Mouse (Mus musculus): ENCODE data around the gene Myl10.

DNA sequence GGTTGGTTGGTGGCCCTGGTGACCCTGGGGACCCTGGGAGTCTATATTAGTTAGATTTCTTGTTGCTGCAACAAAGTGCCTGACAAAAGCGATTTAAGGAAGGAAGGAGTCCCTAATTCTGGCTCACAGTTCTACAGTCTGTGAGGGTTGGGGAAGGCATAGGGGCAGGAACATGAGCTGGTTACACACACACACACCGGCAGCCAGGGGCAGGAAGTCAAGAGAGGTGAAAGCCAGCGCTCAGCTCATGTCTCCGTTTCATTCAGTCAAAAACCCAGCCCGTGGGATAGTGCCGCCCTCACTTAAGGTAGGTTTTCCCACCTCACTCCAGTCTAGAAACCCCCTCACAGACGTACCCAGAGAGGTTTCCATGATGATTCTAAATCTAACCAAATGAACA is 472 bp downstream of the Myl10 start:
- TF ChIP-seq CTCF (IDR thresholded peaks at IDR 0.05; ENCODE audit: borderline replicate concordance, extremely low read depth, insufficient read depth, insufficient read length) (no peak), POLR2A (IDR thresholded peaks at IDR 0.05; ENCODE audit: borderline replicate concordance, extremely low read depth, insufficient read depth, insufficient read length, poor library complexity, severe bottlenecking) (no peak)
